Mouse (Mus musculus): ENCODE data around the gene Gps1. TPM values are rescaled to one million over a fixed set of nuclear protein-coding genes. Genes with fewer than 3 reads are reported as not detected.

Gps1 gene
- polyA plus RNA-seq, 1 experiment, result 179 TPM

GRCm38 (mm10) chr11:120772749-120773148, 11.3 kb upstream of the Gps1 start:
- no peak overlapping the region for H3ac ChIP-seq (ENCODE audit: control insufficient read depth, insufficient read length)
- no peaks in the 10 kb centered on the region for H3K27me3 ChIP-seq (ENCODE audit: control insufficient read depth, insufficient read depth, insufficient read length)
- H3K4me2 ChIP-seq (ENCODE audit: low read depth), result no peak overlapping the region
- no peak for TF ChIP-seq POLR2AphosphoS2 (IDR thresholded peaks at IDR 0.05; ENCODE audit: insufficient read length, low read depth)
- no peak for TF ChIP-seq E2F4 (IDR thresholded peaks at IDR 0.05; ENCODE audit: insufficient read depth)
- no peak for TF ChIP-seq USF1 (IDR thresholded peaks at IDR 0.05; ENCODE audit: low read depth)
- no peak for TF ChIP-seq REST (IDR thresholded peaks at IDR 0.05; ENCODE audit: insufficient read depth, insufficient read length)
- TF ChIP-seq TCF12 (IDR thresholded peaks at IDR 0.05; ENCODE audit: insufficient read depth, poor library complexity, severe bottlenecking), result no peak
- TF ChIP-seq TCF3 (IDR thresholded peaks at IDR 0.05; ENCODE audit: insufficient read length, low read depth), result no peak
- no peak for TF ChIP-seq MYOD1 (IDR thresholded peaks at IDR 0.05; ENCODE audit: control insufficient read depth in 1 of 3, insufficient read length in 2 of 3, low read depth in 2 of 3)
- H3K4me3 ChIP-seq, result no peak overlapping the region
- no peaks in the 10 kb centered on the region for H3K79me2 ChIP-seq (ENCODE audit: control insufficient read depth, insufficient read depth)
- H3K36me3 ChIP-seq (ENCODE audit: control insufficient read depth, insufficient read depth), result no peaks in the 10 kb centered on the region

- TF ChIP-seq REST (IDR thresholded peaks at IDR 0.05; ENCODE audit: insufficient read depth, insufficient read length) (no peak), MAX (IDR thresholded peaks at IDR 0.05; ENCODE audit: low read depth) (no peak), TCF12 (IDR thresholded peaks at IDR 0.05; ENCODE audit: insufficient read depth, poor library complexity, severe bottlenecking) (no peak), CEBPB (IDR thresholded peaks at IDR 0.05; ENCODE audit: insufficient read depth, poor library complexity, severe bottlenecking) (no peak), TCF3 (IDR thresholded peaks at IDR 0.05; ENCODE audit: insufficient read length, low read depth) (no peak), MYOG (IDR thresholded peaks at IDR 0.05; ENCODE audit: control insufficient read depth in 1 of 3, insufficient read depth in 1 of 3, insufficient read length in 2 of 3, low read depth in 2 of 3) (no peak), POLR2AphosphoS2 (IDR thresholded peaks at IDR 0.05; ENCODE audit: insufficient read length, low read depth) (no peak), POLR2A (IDR thresholded peaks at IDR 0.05; ENCODE audit: insufficient read length, low read depth) (no peak), USF1 (IDR thresholded peaks at IDR 0.05; ENCODE audit: low read depth) (no peak), MYOD1 (IDR thresholded peaks at IDR 0.05; ENCODE audit: control insufficient read depth in 1 of 3, insufficient read length in 2 of 3, low read depth in 2 of 3) (no peak)
- Histone ChIP-seq H3ac (ENCODE audit: control insufficient read depth, insufficient read length) (no peak overlapping the region), H3K79me2 (ENCODE audit: control insufficient read depth, insufficient read depth) (no peaks in the 10 kb centered on the region), H3K27me3 (ENCODE audit: control insufficient read depth, insufficient read depth, insufficient read length) (no peaks in the 10 kb centered on the region), H3K4me3 (no peak overlapping the region), H3K36me3 (ENCODE audit: control insufficient read depth, insufficient read depth) (no peaks in the 10 kb centered on the region), H3K4me2 (ENCODE audit: low read depth) (no peak overlapping the region)
Measured at GRCm38 (mm10) chr11:120773463-120774190, 10.4 kb upstream of the Gps1 start.

GRCm38 (mm10) chr11:120775774-120776469, 8.2 kb upstream of the Gps1 start:
- H3K79me2 ChIP-seq (ENCODE audit: control insufficient read depth, insufficient read depth), result no peaks in the 10 kb centered on the region
- no peaks in the 10 kb centered on the region for H3K36me3 ChIP-seq (ENCODE audit: control insufficient read depth, insufficient read depth)
- H3K27me3 ChIP-seq (ENCODE audit: control insufficient read depth, insufficient read depth, insufficient read length), result no peaks in the 10 kb centered on the region
- H3ac ChIP-seq (ENCODE audit: control insufficient read depth, insufficient read length), result no peak overlapping the region
- no peak overlapping the region for H3K4me3 ChIP-seq
- peak; percentile 55 for TF ChIP-seq SRF (IDR thresholded peaks at IDR 0.05; ENCODE audit: control insufficient read depth, insufficient read length, low read depth)
- peak in 2 of 3 experiments; percentile 21 to 40 for TF ChIP-seq MYOG (IDR thresholded peaks at IDR 0.05; ENCODE audit: control insufficient read depth in 1 of 3, insufficient read depth in 1 of 3, insufficient read length in 2 of 3, low read depth in 2 of 3)
- TF ChIP-seq USF1 (IDR thresholded peaks at IDR 0.05; ENCODE audit: low read depth), result no peak
- no peak for TF ChIP-seq POLR2A (IDR thresholded peaks at IDR 0.05; ENCODE audit: insufficient read length, low read depth)
- TF ChIP-seq POLR2AphosphoS2 (IDR thresholded peaks at IDR 0.05; ENCODE audit: insufficient read length, low read depth), result no peak
- no peak for TF ChIP-seq TCF3 (IDR thresholded peaks at IDR 0.05; ENCODE audit: insufficient read length, low read depth)
- peak; percentile 35 for TF ChIP-seq MAX (IDR thresholded peaks at IDR 0.05; ENCODE audit: low read depth)
- no peak for TF ChIP-seq CEBPB (IDR thresholded peaks at IDR 0.05; ENCODE audit: insufficient read depth, poor library complexity, severe bottlenecking)
- TF ChIP-seq E2F4 (IDR thresholded peaks at IDR 0.05; ENCODE audit: insufficient read depth), result no peak
- TF ChIP-seq MYOD1 (IDR thresholded peaks at IDR 0.05; ENCODE audit: control insufficient read depth in 1 of 3, insufficient read length in 2 of 3, low read depth in 2 of 3), result peak in 1 of 3 experiments; percentile 35
- TF ChIP-seq REST (IDR thresholded peaks at IDR 0.05; ENCODE audit: insufficient read depth, insufficient read length), result no peak
- no peak for TF ChIP-seq TCF12 (IDR thresholded peaks at IDR 0.05; ENCODE audit: insufficient read depth, poor library complexity, severe bottlenecking)
- peak overlapping the region; percentile 31 for H3K4me2 ChIP-seq (ENCODE audit: low read depth)

- H3K27me3 ChIP-seq (ENCODE audit: control insufficient read depth, insufficient read depth, insufficient read length), result no peaks in the 10 kb centered on the region
- no peak overlapping the region for H3ac ChIP-seq (ENCODE audit: control insufficient read depth, insufficient read length)
- H3K79me2 ChIP-seq (ENCODE audit: control insufficient read depth, insufficient read depth), result no peaks in the 10 kb centered on the region
- no peaks in the 10 kb centered on the region for H3K36me3 ChIP-seq (ENCODE audit: control insufficient read depth, insufficient read depth)
- H3K4me2 ChIP-seq (ENCODE audit: low read depth), result peak overlapping the region; percentile 40
- H3K4me3 ChIP-seq, result no peak overlapping the region
- TF ChIP-seq TCF3 (IDR thresholded peaks at IDR 0.05; ENCODE audit: insufficient read length, low read depth) (no peak), MYOG (IDR thresholded peaks at IDR 0.05; ENCODE audit: control insufficient read depth in 1 of 3, insufficient read depth in 1 of 3, insufficient read length in 2 of 3, low read depth in 2 of 3) (no peak), SRF (IDR thresholded peaks at IDR 0.05; ENCODE audit: control insufficient read depth, insufficient read length, low read depth) (no peak), TCF12 (IDR thresholded peaks at IDR 0.05; ENCODE audit: insufficient read depth, poor library complexity, severe bottlenecking) (no peak), POLR2A (IDR thresholded peaks at IDR 0.05; ENCODE audit: insufficient read length, low read depth) (no peak), USF1 (IDR thresholded peaks at IDR 0.05; ENCODE audit: low read depth) (no peak), CEBPB (IDR thresholded peaks at IDR 0.05; ENCODE audit: insufficient read depth, poor library complexity, severe bottlenecking) (no peak), E2F4 (IDR thresholded peaks at IDR 0.05; ENCODE audit: insufficient read depth) (no peak), REST (IDR thresholded peaks at IDR 0.05; ENCODE audit: insufficient read depth, insufficient read length) (no peak), MAX (IDR thresholded peaks at IDR 0.05; ENCODE audit: low read depth) (no peak)
Measured at GRCm38 (mm10) chr11:120777123-120777522, 6.9 kb upstream of the Gps1 start.

Data from myocyte (in vitro differentiated cells).